In the genomic region with DNA sequence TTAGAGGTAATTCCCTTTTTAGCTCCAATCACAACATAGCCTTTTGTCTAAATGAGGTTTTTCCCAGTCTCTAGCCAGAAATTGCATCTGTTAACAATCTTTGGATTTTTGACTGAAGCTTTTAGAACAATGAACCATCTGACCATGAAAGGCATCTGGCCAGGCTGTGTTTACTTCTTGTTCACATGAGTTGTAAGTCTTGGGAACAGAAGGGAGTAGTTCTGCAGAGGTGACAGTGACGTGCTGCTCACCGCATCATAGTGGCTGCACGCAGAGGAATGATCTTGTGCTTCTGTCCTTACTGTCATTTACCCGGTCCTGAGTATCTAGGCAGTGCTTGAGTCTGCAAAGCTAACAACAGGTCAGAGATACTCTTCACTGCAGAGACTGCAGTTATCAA, we compare ENCODE assay signal across 9 mouse cellular contexts.
DNase-seq lines count a peak whose midpoint lies in the region; ATAC-seq and TF ChIP-seq lines count a peak whose summit lies in the region.
"Had no signal": no experiment of that assay in that cellular context is flagged by ENCODE, and none has a peak within 500 bp of the region (broad histone marks: within the 10 kb centered on the region; RNA-seq: fewer than 3 reads in every experiment).

No protein-coding gene starts in this region.

- no peak for DNase-seq in hindbrain, embryonic 14.5 days (ENCODE audit: low spot score)
- peak; percentile 27 for DNase-seq in adipocyte (ENCODE audit: low spot score)
- DNase-seq in lung, postnatal 36 days: peak; percentile 66
- no peak for DNase-seq in cerebellum, adult 2 months
- no peak for DNase-seq in cerebellum, adult 18-20 months

- no peak overlapping the region for H3K4me3 ChIP-seq in forebrain, embryonic 13.5 days
- H3K4me3 ChIP-seq in forebrain, embryonic 12.5 days (replicated peaks): no peak overlapping the region
- no peak overlapping the region for H3K4me3 ChIP-seq in hindbrain, embryonic 14.5 days (replicated peaks; ENCODE audit: low read length)
- H3K4me3 ChIP-seq in hindbrain, embryonic 13.5 days: no peak overlapping the region
- no peak overlapping the region for H3K4me3 ChIP-seq in cerebellum, adult 2 months (replicated peaks; ENCODE audit: insufficient read depth, low read depth, low read length)
- H3K4me3 ChIP-seq: limb, embryonic 15.5 days had no signal

- no peak overlapping the region; the same call in 1 of the 2 replicates for H3K9ac ChIP-seq in forebrain, embryonic 13.5 days
- no peak overlapping the region for H3K9ac ChIP-seq in forebrain, embryonic 12.5 days
- no peak overlapping the region for H3K9ac ChIP-seq in hindbrain, embryonic 14.5 days
- no peak overlapping the region for H3K9ac ChIP-seq in hindbrain, embryonic 13.5 days
- H3K9ac ChIP-seq: limb, embryonic 15.5 days had no signal

- H3K27ac ChIP-seq in forebrain, embryonic 13.5 days: peak overlapping the region; percentile 60
- no peak overlapping the region for H3K27ac ChIP-seq in forebrain, embryonic 12.5 days
- peak overlapping the region; percentile 15; the same call in 1 of the 2 replicates for H3K27ac ChIP-seq in hindbrain, embryonic 14.5 days
- H3K27ac ChIP-seq in hindbrain, embryonic 13.5 days: no peak overlapping the region
- no peak overlapping the region for H3K27ac ChIP-seq in cerebellum, adult 2 months (ENCODE audit: insufficient read depth, low read length)
- H3K27ac ChIP-seq: limb, embryonic 15.5 days had no signal

- H3K4me2 ChIP-seq in forebrain, embryonic 13.5 days: no peak overlapping the region
- H3K4me2 ChIP-seq in forebrain, embryonic 12.5 days: no peak overlapping the region
- H3K4me2 ChIP-seq in hindbrain, embryonic 14.5 days (replicated peaks): no peak overlapping the region
- no peak overlapping the region for H3K4me2 ChIP-seq in hindbrain, embryonic 13.5 days
- H3K4me2 ChIP-seq: limb, embryonic 15.5 days had no signal

- no peak for TF ChIP-seq POLR2A in cerebellum, adult 2 months (IDR thresholded peaks at IDR 0.05; ENCODE audit: borderline replicate concordance, insufficient read depth, low read length)

- peaks cover 24% of the 10 kb centered on the region for H3K36me3 ChIP-seq in forebrain, embryonic 13.5 days (ENCODE audit: poor library complexity, severe bottlenecking)
- peaks cover 28% of the 10 kb centered on the region for H3K36me3 ChIP-seq in forebrain, embryonic 12.5 days (replicated peaks)
- peaks cover 29% of the 10 kb centered on the region for H3K36me3 ChIP-seq in hindbrain, embryonic 14.5 days (replicated peaks; ENCODE audit: control insufficient read depth, insufficient read depth)
- H3K36me3 ChIP-seq in hindbrain, embryonic 13.5 days: peaks cover 24% of the 10 kb centered on the region

- TF ChIP-seq CTCF in cerebellum, adult 2 months (IDR thresholded peaks at IDR 0.05; ENCODE audit: borderline replicate concordance, insufficient read depth, low read depth, low read length): no peak

- no peaks in the 10 kb centered on the region for H3K27me3 ChIP-seq in forebrain, embryonic 13.5 days
- H3K27me3 ChIP-seq in forebrain, embryonic 12.5 days: no peaks in the 10 kb centered on the region
- no peaks in the 10 kb centered on the region for H3K27me3 ChIP-seq in hindbrain, embryonic 14.5 days (ENCODE audit: control insufficient read depth, insufficient read depth, low read length)
- H3K27me3 ChIP-seq in hindbrain, embryonic 13.5 days: no peaks in the 10 kb centered on the region
- H3K27me3 ChIP-seq in cerebellum, adult 2 months (ENCODE audit: control insufficient read depth, insufficient read depth, low read length): no peaks in the 10 kb centered on the region
- H3K27me3 ChIP-seq: limb, embryonic 15.5 days had no signal

- peaks cover 46% of the 10 kb centered on the region for H3K4me1 ChIP-seq in forebrain, embryonic 13.5 days
- H3K4me1 ChIP-seq in forebrain, embryonic 12.5 days: peaks cover 50% of the 10 kb centered on the region
- peaks cover 30% of the 10 kb centered on the region for H3K4me1 ChIP-seq in hindbrain, embryonic 14.5 days (replicated peaks; ENCODE audit: control insufficient read depth, insufficient read depth, low read length)
- peaks cover 47% of the 10 kb centered on the region for H3K4me1 ChIP-seq in hindbrain, embryonic 13.5 days (replicated peaks)
- H3K4me1 ChIP-seq in cerebellum, adult 2 months (ENCODE audit: control insufficient read depth, insufficient read depth, low read length): no peaks in the 10 kb centered on the region; the same call in none of the 2 replicates

- ATAC-seq in forebrain, embryonic 13.5 days: peak; percentile 65; the same call in 1 of the 2 replicates
- ATAC-seq in forebrain, embryonic 12.5 days (ENCODE audit: low FRiP score): no peak
- no peak for ATAC-seq in hindbrain, embryonic 14.5 days (ENCODE audit: low FRiP score)
- ATAC-seq in hindbrain, embryonic 13.5 days (ENCODE audit: low FRiP score): no peak

- no peaks in the 10 kb centered on the region for H3K9me3 ChIP-seq in forebrain, embryonic 13.5 days (replicated peaks)
- no peaks in the 10 kb centered on the region for H3K9me3 ChIP-seq in forebrain, embryonic 12.5 days
- H3K9me3 ChIP-seq in hindbrain, embryonic 14.5 days (ENCODE audit: control insufficient read depth, low read length): no peaks in the 10 kb centered on the region
- H3K9me3 ChIP-seq in hindbrain, embryonic 13.5 days: no peaks in the 10 kb centered on the region
- H3K9me3 ChIP-seq: limb, embryonic 15.5 days had no signal

- WGBS in forebrain, embryonic 13.5 days: 67% methylated on average over 4 of the region's 4 CpGs
- WGBS in forebrain, embryonic 12.5 days: 67% methylated on average over 4 of the region's 4 CpGs
- WGBS in hindbrain, embryonic 14.5 days: 55% methylated on average over 4 of the region's 4 CpGs
- 47% methylated on average over 4 of the region's 4 CpGs for WGBS in hindbrain, embryonic 13.5 days
- WGBS in cerebellum, adult 2 months: 76% methylated on average over 4 of the region's 4 CpGs

Comparison
In these comparisons a context has a peak if more than half of its experiments do, and no peak if none do; other contexts are left out.
1. H3K27ac ChIP-seq: peak in forebrain, embryonic 13.5 days (single experiment) and hindbrain, embryonic 14.5 days (single experiment); none in forebrain, embryonic 12.5 days (single experiment), hindbrain, embryonic 13.5 days (single experiment) and cerebellum, adult 2 months (single experiment).
2. DNase-seq: peak in adipocyte (single experiment) and lung, postnatal 36 days (single experiment); none in hindbrain, embryonic 14.5 days (single experiment), cerebellum, adult 2 months (0 of 2) and cerebellum, adult 18-20 months (0 of 2).